Mouse (Mus musculus): ENCODE data around the gene Zgrf1.

Gene Zgrf1

DNA sequence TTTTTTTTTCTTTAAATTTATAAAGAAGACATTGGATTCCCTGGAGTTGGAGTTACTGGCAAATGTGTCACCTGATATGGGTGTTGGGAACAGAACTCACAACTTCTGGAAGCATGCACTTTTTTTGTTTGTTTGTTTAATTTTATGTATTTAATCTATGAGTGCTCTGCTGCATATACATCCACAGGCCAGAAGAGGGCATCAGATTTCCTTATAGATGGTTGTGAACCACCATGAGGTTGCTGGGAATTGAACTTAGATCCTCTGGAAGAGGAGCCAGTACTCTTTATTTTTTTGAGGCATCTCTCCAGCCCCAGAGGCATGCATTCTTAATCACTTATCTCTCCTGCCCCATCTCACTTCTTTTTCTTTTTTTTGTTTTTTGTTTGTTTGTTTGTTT lies 4.9 kb downstream of the Zgrf1 start:
- DNase-seq (ENCODE audit: low read depth) = no peak

GRCm38 (mm10) chr3:127562974-127563373 lies 9.7 kb downstream of the Zgrf1 start:
- no peak for DNase-seq (ENCODE audit: low read depth)

DNA sequence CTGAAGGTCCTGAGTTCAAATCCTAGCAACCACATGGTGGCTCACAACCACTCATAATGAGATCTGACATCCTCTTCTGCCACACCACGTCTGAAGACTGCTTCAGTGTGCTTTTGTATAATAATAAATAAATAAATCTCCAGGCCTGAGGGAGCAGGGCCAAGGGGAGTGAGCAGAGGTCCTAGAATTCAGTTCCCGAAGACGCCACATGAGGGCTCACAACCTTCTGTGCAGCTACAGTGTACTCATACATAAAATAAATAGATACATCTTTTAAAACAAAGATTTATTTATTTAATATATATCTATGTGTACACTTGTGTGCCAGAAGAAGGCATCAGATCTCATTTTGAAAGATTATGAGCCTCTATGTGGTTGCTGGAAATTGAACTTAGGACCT lies 11.8 kb downstream of the Zgrf1 start:
- no peak for DNase-seq (ENCODE audit: low read depth)

DNA sequence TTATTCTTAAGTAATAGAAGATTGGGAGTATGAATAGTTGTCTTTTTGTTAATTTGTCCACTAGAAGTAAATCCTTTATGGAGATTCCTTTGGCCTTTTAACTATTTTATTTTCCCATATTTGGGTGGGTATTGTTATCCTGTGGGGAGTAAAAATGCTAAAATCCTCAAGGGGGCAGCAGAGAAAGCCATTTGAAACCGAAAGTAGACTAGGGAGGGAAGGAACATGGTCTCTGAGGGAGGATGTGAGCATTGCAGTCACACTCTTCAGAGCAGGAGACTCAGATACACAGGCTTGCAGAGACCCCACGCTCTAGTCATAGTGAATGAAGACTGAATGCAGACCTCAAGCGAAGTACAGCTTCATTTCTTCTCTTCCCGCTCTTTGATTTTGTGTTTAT lies 19.3 kb downstream of the Zgrf1 start:
- peak; percentile 44 for DNase-seq (ENCODE audit: low read depth)

DNA sequence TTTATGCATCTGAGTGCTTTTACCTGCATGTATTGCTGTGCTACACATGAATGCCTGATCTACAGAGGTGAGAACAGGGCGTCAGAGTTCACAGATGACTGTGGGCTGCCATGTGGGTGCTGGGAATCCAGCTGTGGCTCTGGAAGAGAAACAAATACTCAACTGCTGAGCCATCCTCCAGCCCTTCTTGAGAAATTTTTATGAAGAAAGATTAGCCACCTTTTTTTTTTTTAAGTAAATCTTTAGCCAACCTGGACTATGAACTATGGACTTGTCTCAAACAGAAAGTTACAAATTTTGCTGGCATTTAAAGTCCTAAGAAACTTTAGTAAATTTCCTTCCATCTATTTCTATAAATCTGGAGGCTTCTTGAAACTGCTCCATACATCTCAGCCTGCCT lies 43.8 kb downstream of the Zgrf1 start:
- no peak for DNase-seq (ENCODE audit: low read depth)

DNA sequence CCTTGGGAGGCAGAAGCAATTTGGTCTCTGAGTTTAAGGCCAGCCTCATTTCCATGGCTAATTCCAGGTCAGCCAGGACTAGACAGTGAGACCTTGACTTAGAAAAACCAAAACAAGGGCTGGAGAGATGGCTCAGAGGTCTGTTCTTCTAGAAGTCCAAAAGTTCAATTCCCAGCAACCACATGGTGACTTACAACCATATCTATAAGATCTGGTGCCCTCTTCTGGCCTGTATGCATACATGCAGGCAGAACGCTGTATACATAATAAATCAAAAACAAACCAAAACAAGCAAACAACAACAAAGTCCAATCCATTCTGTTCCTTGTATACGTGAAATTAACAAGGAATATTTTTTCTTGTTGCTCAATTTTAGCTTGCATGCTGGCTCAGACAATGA lies 54.8 kb downstream of the Zgrf1 start:
- no peak for DNase-seq (ENCODE audit: low read depth)

DNA sequence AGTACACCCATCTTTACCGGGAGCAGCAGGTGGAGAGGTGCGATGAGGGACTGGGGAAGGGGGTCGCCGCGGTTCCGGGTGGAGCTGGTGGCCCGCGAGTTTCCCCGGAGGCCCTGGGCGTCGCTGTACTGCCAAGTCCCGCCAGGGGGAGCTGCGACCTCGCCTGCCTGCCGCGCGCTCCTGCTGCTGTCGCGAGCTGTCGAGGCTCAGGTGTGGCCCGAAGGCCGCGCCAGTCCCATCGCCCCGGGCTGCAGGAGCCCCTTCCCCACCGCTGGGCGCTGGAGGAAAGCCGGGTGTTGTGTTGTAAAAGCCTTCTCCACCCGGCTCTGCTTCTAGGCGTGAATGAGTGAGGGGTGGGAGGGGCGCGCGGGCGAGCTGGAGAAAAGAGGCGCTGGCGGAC lies 72.0 kb downstream of the Zgrf1 start:
- DNase-seq (ENCODE audit: low read depth) = no peak

DNA sequence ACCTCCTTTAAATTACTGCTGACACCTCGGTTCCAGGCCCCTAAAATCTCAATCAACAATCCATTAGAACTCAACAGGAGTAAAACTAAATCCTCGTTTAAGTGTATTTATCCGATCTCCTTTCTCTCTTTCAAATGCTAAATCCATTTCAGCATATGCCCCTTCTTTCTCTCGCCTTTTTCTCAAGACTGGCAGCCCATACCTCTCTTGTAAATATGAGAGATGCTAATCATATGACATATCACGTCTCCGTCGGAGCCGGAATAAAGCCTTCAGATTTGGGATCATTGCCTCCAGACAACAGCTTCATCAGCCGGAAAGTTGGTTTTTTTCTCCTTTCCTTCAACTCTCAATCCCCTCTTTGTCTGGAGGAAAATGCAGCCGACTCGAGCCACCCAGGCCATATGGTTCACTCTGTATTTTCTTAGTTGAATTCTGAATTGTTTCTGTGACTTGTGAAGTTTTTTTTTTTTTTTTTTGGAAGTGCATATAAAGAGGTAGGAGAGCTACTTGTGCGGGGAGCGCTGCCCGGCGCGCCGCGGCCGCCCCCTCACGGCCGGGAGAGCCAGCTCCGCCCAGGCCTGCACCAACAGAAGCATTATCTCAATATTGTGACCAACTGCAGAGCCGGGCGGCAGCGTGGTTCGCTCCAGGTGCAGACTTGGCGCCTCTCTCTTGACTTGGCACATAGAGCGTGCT lies 72.6 kb downstream of the Zgrf1 start:
- no peak for DNase-seq (ENCODE audit: low read depth)

DNA sequence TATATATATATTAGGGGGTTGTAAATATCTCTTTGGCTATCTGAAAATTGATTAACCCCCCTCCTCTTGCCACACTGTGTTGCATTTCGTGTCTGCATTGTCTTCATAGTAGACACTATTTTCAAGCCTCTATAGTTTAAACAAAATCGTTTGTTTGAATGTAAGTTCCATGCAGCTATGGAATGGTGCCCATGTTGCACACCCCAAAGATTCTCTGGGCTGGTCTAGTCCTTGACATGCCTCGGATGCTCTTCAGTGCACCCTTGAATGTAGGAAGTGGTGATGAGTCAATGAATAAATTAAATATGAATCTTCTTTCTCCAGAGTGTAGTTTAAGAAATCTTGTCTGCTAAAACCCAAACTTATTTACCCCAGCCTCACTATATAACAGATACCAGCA lies 73.2 kb downstream of the Zgrf1 start:
- DNase-seq (ENCODE audit: low read depth) = no peak

DNA sequence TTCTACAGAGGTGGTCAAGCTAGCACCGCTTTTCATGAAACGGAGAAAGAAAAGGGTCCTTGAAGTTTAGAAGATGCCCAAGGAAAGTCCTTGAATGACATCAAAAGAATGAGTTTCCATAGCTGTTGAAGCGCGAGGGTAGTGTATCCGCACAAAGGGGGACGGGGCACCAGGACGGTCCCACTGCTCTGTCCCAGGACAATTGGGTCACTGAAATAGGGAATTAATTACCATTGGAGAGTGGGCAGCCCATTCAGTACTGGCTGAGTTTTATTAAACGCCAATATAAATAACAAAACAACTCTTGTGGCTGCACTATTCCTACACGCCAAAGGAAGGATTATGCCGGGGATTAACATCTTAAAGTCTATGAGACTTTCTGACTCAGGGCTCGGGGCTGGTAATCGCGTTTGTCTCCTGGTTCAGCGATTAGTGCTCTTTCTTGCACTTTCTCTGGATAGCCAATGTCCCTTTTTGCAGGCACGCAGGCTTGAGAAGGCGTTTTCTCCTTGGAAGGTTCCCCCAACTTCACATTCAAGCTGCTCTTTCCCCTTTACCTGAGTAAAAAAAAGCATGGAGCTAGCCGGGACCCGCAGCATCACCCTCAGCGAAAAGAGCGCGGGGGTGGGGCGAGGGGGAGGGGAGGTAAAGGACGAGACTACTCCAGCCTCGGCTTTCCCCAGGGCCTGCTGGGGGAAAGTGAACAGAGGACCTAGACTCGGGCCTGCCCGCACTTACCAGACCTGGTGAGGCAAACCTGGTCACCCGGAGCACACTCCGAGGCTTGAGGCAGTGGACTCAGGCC lies 74.1 kb downstream of the Zgrf1 start:
- DNase-seq (ENCODE audit: low read depth) = no peak

DNA sequence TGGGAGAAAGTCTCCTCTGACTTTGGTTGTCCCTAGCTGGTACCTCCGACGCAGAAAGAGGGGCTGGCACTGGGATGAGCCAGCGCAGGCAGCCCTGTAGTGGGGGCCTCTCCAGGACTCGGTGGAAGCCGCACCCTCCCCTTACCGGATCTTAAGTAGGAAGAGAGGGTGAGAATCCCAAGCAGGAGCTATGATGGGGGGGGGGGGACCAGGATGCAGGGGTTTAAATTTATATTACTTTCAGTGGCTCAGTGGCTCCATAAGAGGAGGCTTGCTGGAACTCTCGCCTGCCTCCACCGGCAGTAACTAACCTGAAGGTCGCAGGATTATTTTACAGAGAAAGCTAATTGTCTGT lies 74.6 kb downstream of the Zgrf1 start:
- DNase-seq (ENCODE audit: low read depth) = no peak

DNA sequence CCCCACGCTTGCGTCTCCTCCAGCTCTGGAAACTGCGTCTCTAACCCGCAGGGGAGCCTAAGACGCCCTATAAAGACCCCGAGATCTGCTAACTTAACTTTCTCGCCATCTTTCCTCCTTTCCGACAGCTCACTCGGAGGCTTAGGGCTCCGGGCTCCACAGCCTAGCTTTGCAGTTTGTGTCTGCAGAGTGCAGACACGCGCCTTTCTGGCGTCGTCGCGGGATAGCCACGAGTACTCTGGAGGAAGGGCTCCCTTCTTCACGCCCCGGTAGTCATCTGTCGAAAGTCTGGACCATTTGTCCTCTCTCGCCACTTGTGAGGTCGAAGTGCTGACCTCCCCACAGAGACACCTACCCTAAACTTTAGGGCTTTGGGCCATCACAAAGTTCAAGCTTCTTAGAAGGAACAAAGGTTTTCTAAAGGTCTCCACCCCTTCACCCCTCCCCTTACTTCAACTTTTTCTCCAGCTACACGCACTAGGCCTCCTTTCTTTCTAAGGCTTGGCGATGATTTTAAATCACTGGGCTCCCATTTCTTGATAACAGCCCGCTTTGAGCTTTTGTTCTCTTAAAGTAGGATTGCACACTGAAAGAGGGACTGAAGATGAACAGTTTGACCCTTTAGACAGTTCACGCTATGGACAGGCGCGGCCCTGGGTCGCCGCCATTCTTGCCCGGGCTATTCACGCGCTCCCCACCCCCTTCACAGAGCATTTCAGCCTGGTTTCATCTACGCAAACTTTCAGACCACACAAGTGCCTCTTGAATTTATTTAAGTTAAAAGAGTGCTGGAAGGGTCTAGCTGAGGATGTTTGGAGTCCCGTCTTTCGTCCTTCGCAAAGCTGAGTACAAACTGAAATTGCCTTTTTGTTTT lies 75.3 kb downstream of the Zgrf1 start:
- DNase-seq (ENCODE audit: low read depth) = no peak

- DNase-seq (ENCODE audit: low read depth) = no peak
These were observed 76.9 kb downstream of the Zgrf1 start for GRCm38 (mm10) chr3:127630190-127630589.

- DNase-seq (ENCODE audit: low read depth) = no peak
These were observed 77.6 kb downstream of the Zgrf1 start for GRCm38 (mm10) chr3:127630735-127631372.

- no peak for DNase-seq (ENCODE audit: low read depth)
These were observed 78.3 kb downstream of the Zgrf1 start for GRCm38 (mm10) chr3:127631582-127631981.

GRCm38 (mm10) chr3:127632531-127632930 lies 79.2 kb downstream of the Zgrf1 start:
- DNase-seq (ENCODE audit: low read depth) = no peak

DNA sequence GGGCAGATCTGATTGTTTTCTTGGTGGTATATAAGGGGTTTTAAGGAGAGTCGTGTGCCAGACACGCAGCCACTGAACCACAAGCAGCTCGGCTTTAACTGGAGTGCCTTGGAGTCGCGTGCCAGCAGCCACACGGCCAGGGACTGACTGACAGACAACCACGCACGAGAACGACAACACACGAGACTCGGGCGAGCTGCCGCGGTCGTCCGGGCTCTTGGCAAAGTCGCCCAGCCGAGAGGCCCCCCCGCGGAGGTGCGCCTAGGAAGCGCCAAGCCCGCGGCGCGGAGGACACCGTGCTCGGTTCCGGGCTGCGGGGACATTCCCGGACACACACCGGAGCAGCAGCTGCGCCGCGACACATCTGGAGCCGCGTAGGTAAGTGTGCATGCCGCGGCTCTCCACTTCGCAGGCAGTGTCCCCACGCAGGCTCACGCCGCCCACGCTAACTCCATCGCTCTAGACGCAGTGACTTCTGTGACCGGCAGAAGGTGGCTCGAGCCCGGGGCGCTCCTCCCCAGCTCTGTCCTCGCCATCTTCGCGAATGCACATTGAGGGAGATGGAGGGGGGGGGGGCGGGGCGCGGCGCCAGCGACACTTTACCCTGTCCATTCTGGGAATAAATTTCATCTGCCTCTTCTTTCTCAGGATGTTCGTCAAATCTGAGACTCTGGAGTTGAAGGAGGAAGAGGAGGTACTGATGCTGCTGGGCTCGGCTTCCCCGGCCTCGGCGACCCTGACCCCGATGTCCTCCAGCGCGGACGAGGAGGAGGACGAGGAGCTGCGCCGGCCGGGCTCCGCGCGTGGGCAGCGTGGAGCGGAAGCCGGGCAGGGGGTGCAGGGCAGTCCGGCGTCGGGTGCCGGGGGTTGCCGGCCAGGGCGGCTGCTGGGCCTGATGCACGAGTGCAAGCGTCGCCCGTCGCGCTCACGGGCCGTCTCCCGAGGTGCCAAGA lies 80.1 kb downstream of the Zgrf1 start, which contains the start of gene Neurog2:
Neurog2 (plus strand) TSS at position 56 of the 953 bp plus-strand sequence.
- no peak for DNase-seq (ENCODE audit: low read depth)

GRCm38 (mm10) chr3:127634101-127634983 lies 81.1 kb downstream of the Zgrf1 start:
- DNase-seq (ENCODE audit: low read depth) = no peak

- DNase-seq (ENCODE audit: low read depth) = no peak
These were observed 81.7 kb downstream of the Zgrf1 start for GRCm38 (mm10) chr3:127634984-127635349.

Data from fibroblast of lung, adult 2 months (primary cell).